Mouse (Mus musculus) megakaryocyte progenitor cell, adult 5-6 weeks (primary cell): ENCODE data around the gene 2410015M20Rik. TPM values are rescaled to one million over a fixed set of nuclear protein-coding genes. Genes with fewer than 3 reads are reported as not detected.
"Not testable (repeated sequence)": the region's sequence is repeated elsewhere in the genome, so short reads cannot be mapped to it uniquely, and the experiment has no call there.

Experiments used
- ATAC-seq: replicated peaks from 2 replicates; pipeline ENCODE4 v1.8.0; 2016; ENCODE audit warnings: mild to moderate bottlenecking, moderate TSS enrichment, inconsistent platforms; ENCODE audit not compliant: poor library complexity
- total RNA-seq, 2 experiments: library from RNA; stranded (forward) in 1 of 2; stranded (reverse) in 1 of 2; fragments of 157-497, 149-512 nt in 1 of 2; fragments of 200-1000 nt in 1 of 2; gene quantifications; 2 replicates each; pipeline versions ENCODE4 v1.2.3 to v1.2.4; 2015 to 2017

2410015M20Rik gene
- total RNA-seq (2015): 93.3 and 94.0 TPM in 2 replicates
- 93.3 and 99.4 TPM in 2 replicates for total RNA-seq (2017)

- peak; percentile 64 for ATAC-seq
These were observed at the start of gene 2410015M20Rik for GRCm38 (mm10) chr17:56609452-56610171. Gene 2410015M20Rik, minus strand, starts transcription at chr17:56609771.

GRCm38 (mm10) chr17:56656171-56656570 is 46.6 kb upstream of the 2410015M20Rik start:
- ATAC-seq: no peak

GRCm38 (mm10) chr17:56655311-56655710 is 45.7 kb upstream of the 2410015M20Rik start:
- ATAC-seq: no peak

- no peak for ATAC-seq
These were observed 45.2 kb upstream of the 2410015M20Rik start for GRCm38 (mm10) chr17:56654771-56655170.

DNA sequence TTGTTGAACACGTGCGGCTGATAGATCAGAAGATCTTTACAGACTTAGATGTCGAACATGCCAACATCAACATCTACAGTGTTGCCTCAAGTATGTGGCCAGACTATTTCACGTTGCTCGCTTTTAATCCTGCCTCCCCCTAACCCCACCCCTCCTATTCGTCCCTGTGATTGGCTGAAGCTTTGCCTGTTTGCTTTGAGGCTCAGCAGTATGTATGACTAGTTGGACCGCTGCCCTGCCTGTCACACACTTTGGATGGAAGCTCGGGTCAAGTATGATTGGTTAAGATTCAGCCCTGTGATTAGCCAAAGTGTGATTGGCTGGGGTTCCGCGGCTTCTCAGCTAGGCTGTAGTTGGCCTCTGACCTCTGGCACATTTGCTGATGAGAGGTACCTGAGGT is 42.2 kb upstream of the 2410015M20Rik start:
- ATAC-seq: peak; percentile 54

DNA sequence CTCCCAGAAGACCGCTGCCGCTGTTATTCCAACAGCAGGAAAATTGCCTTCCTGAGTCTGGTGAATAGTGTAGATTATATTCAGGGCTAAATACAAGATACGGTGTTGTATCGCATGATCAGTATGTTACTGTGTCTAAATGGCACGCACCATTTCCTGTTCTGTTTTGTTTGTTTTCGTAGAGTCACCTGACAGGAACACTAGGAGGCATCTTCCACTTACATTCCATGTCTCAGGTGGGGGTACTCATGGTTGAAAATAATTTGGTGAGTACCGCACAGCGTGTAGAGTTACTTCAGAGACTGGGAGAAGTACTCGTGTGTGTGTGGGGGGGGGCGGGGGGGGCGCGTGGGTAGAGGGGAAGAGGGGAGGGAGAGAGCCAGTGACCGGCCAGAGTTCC is 38.0 kb upstream of the 2410015M20Rik start:
- ATAC-seq: no peak

DNA sequence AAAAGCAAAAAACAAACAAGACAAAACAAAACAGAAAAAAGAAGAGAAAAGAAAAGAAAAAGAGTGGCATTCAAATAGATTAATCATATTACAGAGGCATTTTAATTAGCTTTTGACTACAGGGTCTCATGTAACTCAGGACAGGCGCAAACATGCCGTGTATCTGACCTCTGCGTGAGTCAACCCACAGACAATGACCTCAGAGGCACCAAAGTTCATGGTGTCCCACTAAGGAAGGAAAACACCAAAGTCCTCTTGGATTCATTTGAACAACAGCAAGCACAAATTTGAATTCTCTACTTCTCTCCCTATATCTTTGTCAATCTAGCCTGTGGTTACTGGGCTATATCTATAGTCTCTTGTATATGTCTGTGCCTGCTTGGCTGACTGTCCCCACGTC is 33.7 kb upstream of the 2410015M20Rik start:
- ATAC-seq: no peak

- no peak for ATAC-seq
These were observed 24.5 kb upstream of the 2410015M20Rik start for GRCm38 (mm10) chr17:56634023-56634422.

DNA sequence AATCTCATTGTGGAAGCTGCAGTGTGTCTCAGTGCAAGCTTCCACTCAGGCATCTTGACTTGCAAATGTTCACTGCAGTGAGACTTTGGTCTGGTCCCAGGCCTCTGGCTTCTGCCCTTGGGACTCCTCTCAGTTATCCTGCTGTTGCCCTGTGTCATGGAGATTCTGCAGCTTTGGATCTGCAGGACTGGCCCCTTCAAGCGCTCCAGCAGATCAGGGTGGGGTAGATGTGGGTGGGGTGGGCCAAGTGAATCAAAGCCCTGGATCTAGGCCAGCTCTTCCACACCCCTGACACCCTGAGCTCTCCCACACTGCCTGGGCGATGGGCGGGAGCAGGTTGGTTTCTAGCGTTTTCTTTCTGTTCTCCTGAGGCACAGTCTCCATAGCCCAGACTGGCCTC is 22.2 kb upstream of the 2410015M20Rik start:
- no peak for ATAC-seq

GRCm38 (mm10) chr17:56629800-56630781 is 20.5 kb upstream of the 2410015M20Rik start:
- not testable (repeated sequence) for ATAC-seq

DNA sequence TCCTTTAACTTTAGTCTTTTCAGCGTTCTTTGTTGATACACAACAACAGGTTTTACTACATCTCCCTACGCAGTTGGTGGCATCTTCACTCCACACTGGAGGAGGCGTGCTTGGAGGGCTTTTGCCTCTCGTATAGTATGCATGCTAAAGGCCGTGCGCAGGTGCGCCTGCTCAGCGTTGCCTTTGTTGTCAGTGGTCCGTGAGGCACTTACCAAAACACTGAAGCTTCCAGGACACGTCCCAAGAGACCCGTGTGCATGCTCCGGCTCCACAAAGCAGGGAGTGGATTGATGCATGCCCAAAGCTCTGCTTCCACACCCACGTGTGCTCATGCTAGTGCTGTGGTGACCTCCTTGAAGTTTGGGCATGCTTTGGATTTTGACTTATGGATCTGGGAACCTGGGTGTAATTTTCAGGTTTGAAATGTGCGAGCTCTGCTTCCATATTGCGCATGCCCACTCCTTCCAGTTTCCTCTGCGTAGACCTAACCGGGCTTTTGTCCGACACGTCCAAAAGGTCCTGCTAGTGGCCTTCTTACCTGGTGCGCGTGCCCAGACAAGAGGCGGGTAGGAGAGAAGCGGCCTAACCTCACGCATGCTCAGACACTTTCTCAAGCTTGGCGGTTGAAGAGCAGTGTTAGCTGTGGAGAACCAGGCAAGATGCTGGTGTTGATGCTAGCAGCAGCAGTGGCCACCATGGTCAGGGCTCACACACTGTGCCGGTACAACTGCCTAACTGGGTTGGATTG is 18.1 kb upstream of the 2410015M20Rik start, which contains the start of gene Catsperd:
Catsperd (plus strand) TSS at position 614 of the 748 bp plus-strand sequence.
- ATAC-seq: no peak

GRCm38 (mm10) chr17:56626754-56627470 is 17.3 kb upstream of the 2410015M20Rik start, which contains the start of gene Lonp1:
Gene Lonp1, minus strand, starts transcription at chr17:56626887.
- ATAC-seq: peak; percentile 92

DNA sequence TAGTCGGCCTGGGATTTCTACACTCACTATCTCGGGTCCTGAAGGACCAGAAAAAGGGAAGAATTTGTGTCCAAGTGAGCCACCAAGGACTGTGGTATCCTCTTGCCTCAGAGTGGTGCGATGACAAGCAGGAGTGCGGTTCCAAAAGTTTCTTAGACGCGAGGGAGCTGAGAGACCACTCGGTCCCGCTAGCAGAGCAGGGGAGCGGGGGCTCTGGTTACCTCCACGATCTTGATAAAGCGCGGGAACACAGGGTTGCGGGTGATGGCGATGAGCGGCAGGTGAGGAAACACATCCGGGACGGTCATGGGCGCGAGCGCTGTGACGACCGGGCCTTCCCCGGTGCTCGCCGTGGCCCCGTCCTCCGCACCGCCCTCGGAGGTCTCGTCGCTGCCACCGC is 16.7 kb upstream of the 2410015M20Rik start:
- peak; percentile 9 for ATAC-seq

- no peak for ATAC-seq
These were observed 15.9 kb upstream of the 2410015M20Rik start for GRCm38 (mm10) chr17:56625495-56625894.

GRCm38 (mm10) chr17:56617628-56618027 is 8.1 kb upstream of the 2410015M20Rik start:
- ATAC-seq: no peak

DNA sequence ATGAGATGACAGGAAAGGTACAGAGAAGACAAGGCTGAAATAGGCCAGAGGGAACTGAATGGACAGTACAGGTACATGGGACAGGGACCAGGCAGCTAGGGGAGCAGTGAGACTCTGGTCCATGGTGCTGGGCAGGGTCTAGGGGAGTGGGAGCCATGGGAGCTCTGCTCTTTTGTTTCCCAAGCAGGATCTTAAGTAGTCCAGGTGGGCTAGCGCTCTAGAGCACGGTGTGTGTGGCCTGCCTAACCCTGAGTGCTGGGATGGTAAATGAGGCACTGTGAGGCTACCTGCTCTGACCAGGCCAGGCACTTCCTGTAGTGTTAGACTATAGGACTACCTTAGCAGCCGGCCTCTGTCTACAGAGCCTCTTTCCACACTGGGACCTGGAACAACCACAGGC is 7.2 kb upstream of the 2410015M20Rik start:
- ATAC-seq: no peak

DNA sequence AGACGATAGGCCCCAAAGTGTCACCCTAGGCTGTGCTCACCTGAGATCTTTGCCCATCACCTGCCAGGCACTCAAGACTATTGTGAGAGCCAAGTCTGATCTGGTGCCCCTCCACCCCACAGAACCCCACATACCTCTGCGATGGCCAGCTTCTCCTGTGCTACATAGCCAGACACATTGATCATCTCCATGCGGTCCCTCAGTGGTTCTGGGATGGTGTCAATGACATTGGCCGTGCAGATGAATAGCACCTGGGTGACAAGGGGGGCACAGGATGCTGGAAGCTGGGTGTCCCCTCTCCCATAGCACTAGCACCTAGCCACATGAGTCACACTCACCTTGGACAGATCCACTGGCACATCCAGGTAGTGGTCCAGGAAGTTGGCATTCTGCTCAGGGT is 6.2 kb upstream of the 2410015M20Rik start:
- ATAC-seq: no peak

DNA sequence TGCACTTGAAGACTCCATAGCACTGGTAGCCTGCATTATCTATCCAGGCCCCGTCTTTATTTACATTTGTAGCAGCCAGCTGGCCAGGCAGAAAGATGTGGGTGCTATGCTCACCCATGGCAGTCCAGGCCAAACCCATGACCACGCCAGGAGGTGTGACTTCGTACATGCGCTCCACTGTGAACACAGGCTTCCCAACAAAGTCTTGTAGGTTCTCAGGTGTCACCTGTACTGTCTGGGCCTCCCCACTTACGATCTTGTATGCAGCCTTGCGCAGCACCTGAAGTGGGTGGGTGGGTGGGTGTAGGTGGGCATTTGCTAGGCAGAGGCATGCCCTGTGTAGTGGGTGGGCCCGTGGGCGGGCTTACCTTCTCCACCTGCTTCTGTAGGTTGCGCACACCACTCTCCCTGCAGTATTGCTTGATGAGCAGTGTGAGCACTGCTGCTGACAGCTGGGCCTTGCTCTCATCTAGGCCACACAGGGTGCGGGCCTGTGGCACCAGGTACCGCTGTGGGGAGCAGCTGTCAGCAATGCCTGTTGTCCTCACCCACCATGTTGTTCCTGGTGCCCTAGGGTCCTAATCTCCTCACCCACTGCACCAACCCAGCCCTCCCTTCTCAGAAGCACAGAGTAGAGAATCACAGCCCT is 5.7 kb upstream of the 2410015M20Rik start:
- ATAC-seq: no peak

- ATAC-seq: 0 out of 2 replicates have a peak, but pooled peaks have one; percentile 1
These were observed 5.0 kb upstream of the 2410015M20Rik start for GRCm38 (mm10) chr17:56614391-56615135.
